Mouse (Mus musculus): ENCODE results near the gene Hecw2.

The Hecw2 gene

DNA sequence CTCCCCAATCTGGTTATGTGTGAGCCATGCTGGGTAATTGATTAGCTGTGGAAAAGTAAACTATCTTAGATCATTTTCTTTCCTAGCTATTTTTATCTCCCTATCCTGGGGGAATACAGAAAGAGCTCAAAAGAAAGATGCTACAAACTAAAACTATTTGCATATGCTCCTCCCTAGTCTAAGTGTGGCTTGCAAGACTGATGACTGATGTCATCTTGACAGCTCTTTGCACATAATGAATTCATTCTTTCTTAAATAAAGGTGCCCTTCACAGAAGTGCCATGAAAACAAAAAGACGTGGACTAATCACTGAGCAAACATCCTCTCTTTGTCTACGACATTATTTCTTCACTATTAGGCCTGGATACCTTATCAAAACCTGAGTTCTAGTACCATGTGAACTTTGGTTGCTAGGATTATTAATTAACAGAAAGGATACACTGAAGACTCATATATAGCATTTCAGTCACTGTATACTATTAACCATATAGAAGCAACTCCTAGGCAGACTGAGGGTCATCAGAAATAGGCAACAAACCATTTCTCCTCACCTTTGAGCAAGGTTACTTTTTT lies 348.2 kb downstream of the Hecw2 start:
- TF ChIP-seq GATA4 (IDR thresholded peaks at IDR 0.05; ENCODE audit: insufficient replicate concordance, low read length) = no peak

DNA sequence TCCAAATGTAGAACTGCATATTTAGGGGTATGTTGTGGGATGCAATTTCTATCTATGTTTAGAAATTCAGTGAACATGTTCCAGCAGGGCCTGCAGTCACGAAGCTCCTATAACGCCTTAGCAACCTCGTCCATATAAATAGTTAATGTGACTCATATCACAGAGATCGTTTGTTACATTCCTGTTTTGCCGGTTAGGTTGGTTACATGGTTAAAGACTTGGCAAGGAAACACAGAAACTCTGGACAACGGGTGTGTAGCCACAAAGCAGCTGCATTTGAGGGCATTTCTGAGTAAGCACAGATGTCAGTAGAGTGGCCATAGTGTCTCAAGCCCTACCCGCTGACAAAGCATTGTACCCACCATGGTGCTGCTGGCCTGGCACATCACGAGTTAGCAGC lies 349.1 kb downstream of the Hecw2 start:
- TF ChIP-seq GATA4 (IDR thresholded peaks at IDR 0.05; ENCODE audit: insufficient replicate concordance, low read length) = no peak

DNA sequence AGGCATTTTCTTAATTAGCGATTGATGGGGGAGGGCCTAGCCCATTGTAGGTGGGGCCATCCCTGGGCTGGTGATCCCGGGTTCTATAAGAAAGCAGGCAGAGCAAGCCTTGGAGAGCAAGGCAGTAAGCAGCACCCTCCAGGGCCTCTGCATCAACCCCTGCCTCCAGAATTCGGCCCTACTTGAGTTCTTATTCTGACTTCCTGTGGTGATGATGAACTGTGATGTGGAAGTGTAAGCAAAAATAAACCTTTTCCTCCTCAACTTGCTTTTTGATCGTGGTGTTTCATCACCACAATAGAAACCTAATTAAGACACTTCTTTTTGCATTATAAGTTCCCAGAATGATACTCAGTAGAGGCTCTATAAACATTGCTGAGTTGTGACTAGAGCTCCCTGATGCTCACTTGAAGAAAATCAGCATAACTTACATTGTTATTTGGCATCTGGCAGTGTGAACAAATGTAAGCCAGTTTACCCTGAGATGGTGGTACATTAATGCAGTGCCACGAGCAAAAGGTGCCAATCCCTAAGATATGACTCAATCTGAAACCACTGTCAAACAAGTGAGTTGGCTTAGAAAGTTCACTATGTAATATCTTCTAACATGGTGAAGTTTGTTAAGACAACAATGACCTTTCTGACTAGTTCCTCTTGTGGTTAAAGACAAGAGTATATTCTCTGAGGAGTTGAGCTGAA lies 349.9 kb downstream of the Hecw2 start:
- no peak for TF ChIP-seq GATA4 (IDR thresholded peaks at IDR 0.05; ENCODE audit: insufficient replicate concordance, low read length)

- TF ChIP-seq GATA4 (IDR thresholded peaks at IDR 0.05; ENCODE audit: insufficient replicate concordance, low read length) = no peak
Measured at GRCm38 (mm10) chr1:53844122-53844913, 350.6 kb downstream of the Hecw2 start.

GRCm38 (mm10) chr1:53843051-53843450 lies 351.9 kb downstream of the Hecw2 start:
- TF ChIP-seq GATA4 (IDR thresholded peaks at IDR 0.05; ENCODE audit: insufficient replicate concordance, low read length) = no peak

- TF ChIP-seq GATA4 (IDR thresholded peaks at IDR 0.05; ENCODE audit: insufficient replicate concordance, low read length) = no peak
Measured at GRCm38 (mm10) chr1:53841080-53841479, 353.9 kb downstream of the Hecw2 start.

- no peak for TF ChIP-seq GATA4 (IDR thresholded peaks at IDR 0.05; ENCODE audit: insufficient replicate concordance, low read length)
Measured at GRCm38 (mm10) chr1:53839392-53839791, 355.6 kb downstream of the Hecw2 start.

GRCm38 (mm10) chr1:53838182-53838859 lies 356.6 kb downstream of the Hecw2 start:
- no peak for TF ChIP-seq GATA4 (IDR thresholded peaks at IDR 0.05; ENCODE audit: insufficient replicate concordance, low read length)

- TF ChIP-seq GATA4 (IDR thresholded peaks at IDR 0.05; ENCODE audit: insufficient replicate concordance, low read length) = no peak
Measured at GRCm38 (mm10) chr1:53830286-53830685, 364.7 kb downstream of the Hecw2 start.

DNA sequence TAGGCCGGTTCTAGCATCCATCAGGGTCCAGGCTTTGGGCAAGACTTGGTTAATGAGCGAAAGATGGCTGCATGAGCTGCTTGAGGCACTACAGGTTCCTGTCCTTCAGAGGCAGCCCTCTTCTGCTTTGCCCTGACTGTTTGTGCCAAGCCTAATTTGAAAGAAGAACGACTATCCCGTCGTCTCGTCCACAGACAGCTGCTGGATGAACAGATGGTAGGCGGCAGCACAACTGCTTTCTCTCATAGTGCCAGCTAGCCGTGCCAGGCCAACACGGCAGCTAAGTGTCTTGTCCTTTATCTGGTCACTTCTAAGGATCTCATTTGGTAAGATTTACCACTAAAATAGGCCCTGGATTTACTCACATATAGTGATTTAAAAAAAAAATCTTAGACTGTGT lies 365.9 kb downstream of the Hecw2 start:
- no peak for TF ChIP-seq GATA4 (IDR thresholded peaks at IDR 0.05; ENCODE audit: insufficient replicate concordance, low read length)

DNA sequence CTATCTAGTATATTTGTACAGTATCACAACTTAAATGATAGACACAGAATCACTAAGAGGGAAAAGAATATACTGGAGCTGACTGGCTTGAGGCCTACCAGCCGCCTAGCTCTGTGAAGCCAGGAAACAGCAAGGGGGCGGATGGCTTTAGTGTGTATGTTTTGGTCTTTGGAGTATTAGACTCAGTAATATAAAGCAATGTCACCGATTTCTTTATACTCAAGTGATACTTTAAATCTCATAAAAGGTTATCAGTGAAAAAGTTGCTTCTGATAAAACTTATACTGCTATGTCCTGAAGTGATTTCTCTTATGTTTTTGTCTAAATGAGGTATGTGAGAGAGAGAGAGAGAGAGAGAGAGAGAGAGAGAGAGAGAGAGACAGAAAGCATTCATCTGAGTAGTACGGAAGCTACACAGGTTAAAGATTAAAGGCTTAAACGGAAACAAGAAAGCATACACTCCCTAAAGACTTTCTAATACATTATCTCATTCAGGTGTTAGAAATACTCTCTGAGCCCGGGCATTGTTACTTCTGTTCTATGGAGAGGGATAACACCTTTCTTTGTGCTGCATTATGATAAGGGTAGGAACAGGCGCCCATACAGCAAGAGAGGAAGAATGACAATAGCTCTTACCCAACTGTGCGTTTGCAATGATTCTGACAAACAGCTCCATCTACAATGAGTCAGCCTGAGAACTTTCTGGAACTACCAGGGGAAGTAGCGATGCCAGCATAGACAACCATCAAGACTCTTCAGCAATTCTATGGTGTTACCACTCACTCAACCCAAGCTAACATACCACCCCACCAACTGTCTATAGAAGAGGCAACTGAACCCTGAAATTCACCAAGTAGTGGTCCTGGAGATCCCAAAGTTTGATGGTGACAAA lies 370.3 kb downstream of the Hecw2 start:
- TF ChIP-seq GATA4 (IDR thresholded peaks at IDR 0.05; ENCODE audit: insufficient replicate concordance, low read length) = no peak

GRCm38 (mm10) chr1:53823687-53824445 lies 371.1 kb downstream of the Hecw2 start:
- TF ChIP-seq GATA4 (IDR thresholded peaks at IDR 0.05; ENCODE audit: insufficient replicate concordance, low read length) = no peak

DNA sequence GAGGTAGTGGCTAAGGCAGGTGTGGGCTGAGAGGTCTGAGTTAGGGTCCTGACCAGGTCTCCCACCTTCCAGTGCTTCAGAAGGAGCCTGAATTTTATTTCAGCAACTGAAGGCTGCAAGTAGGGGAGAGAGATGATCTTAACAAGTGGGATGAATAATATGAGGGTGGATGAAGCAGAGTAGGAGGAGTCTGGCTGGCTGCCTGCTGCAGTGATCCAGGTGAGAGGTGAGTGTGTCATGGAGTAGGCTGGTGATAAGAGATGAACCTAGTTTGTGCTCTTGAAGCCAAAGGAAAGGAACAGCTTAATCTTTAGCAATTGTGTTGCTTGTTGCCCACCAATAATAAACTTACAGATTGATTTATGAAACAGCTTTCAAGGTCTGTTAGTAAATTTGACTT lies 373.0 kb downstream of the Hecw2 start:
- TF ChIP-seq GATA4 (IDR thresholded peaks at IDR 0.05; ENCODE audit: insufficient replicate concordance, low read length) = no peak

Data from liver, adult (tissue).